Mouse (Mus musculus) olfactory bulb, adult 2 months (tissue): ENCODE data around the gene Tspan14. TPM values are rescaled to one million over a fixed set of nuclear protein-coding genes. Genes with fewer than 3 reads are reported as not detected.
A peak's percentile ranks its signal among the peaks of the same experiment; 100 is the strongest.

ENCODE experiments used
- H3K27ac ChIP-seq: fragments of 200-500 bp; 2 replicates; pipeline ENCODE4 v1.5.1; 2012; ENCODE audit warnings: low read depth, low read length; ENCODE audit not compliant: insufficient read depth
- H3K4me1 ChIP-seq: fragments of 200-500 bp; 2 replicates; pipeline ENCODE4 v1.6.1; 2012; ENCODE audit warnings: low read length; ENCODE audit not compliant: control insufficient read depth, insufficient read depth
- H3K4me3 ChIP-seq: fragments of 200-500 bp; 2 replicates; pipeline ENCODE4 v1.5.1; 2012; ENCODE audit warnings: mild to moderate bottlenecking, low read depth, low read length, moderate library complexity; ENCODE audit not compliant: insufficient read depth
- CTCF ChIP-seq: fragments of 200-500 bp; IDR thresholded peaks from 2 replicates; pipeline ENCODE4 v1.5.1; 2012; ENCODE audit warnings: low read depth, mild to moderate bottlenecking, low read length, moderate library complexity; ENCODE audit not compliant: insufficient read depth
- POLR2A ChIP-seq: fragments of 200-500 bp; IDR thresholded peaks from 2 replicates; pipeline ENCODE4 v1.6.1; 2012; ENCODE audit warnings: mild to moderate bottlenecking, low read depth, low read length, moderate library complexity; ENCODE audit not compliant: insufficient read depth
- WGBS: fragments of 180-500 bp; shearing (Covaris S2); methylation state at CpG from one replicate; pipeline ENCODE4 v1.1.7; 2018; 5-methylcytosine and 5-hydroxymethylcytosine counted together
- polyA plus RNA-seq: library from polyadenylated mRNA; stranded (reverse); fragments of >200 nt; gene quantifications from 2 replicates; pipeline ENCODE4 v1.2.4, GENCODE M21; 2012; ENCODE audit warnings: low replicate concordance; ENCODE audit not compliant: missing spikeins, insufficient read depth, insufficient read length

The Tspan14 gene
- polyA plus RNA-seq, result not detected in 2 replicates

- 1% methylated on average over 54 of the region's 54 CpGs for WGBS
- 0 out of 2 replicates have a peak, but pooled peaks have one; percentile 5 for TF ChIP-seq POLR2A
- no peak for TF ChIP-seq CTCF
- H3K27ac ChIP-seq, result peak within 1 kb of the TSS; percentile 65
- peaks cover 18% of the 10 kb centered on the region for H3K4me1 ChIP-seq
- peak within 1 kb of the TSS; percentile 89 for H3K4me3 ChIP-seq
Measured at GRCm38 (mm10) chr14:40966392-40966861, at the start of gene Tspan14. Gene Tspan14, minus strand, starts transcription at chr14:40966807.

- H3K27ac ChIP-seq, result no peak overlapping the region
- no peak overlapping the region for H3K4me3 ChIP-seq
- TF ChIP-seq POLR2A, result no peak
- no peak for TF ChIP-seq CTCF
- 61% methylated on average over 5 of the region's 5 CpGs for WGBS
- 0 out of 2 replicates have a peak, but pooled peaks cover 2% of the 10 kb centered on the region for H3K4me1 ChIP-seq
Measured at GRCm38 (mm10) chr14:41014701-41015240, 48.2 kb upstream of the Tspan14 start.

GRCm38 (mm10) chr14:41013630-41014613 lies 47.3 kb upstream of the Tspan14 start, which contains the start of gene Fam213a:
Gene Fam213a, minus strand, starts transcription at chr14:41013788.
- TF ChIP-seq CTCF, result no peak
- TF ChIP-seq POLR2A, result peak; percentile 84
- H3K27ac ChIP-seq, result peak within 1 kb of the TSS; percentile 70
- 1% methylated on average over 32 of the region's 32 CpGs for WGBS
- H3K4me1 ChIP-seq, result 0 out of 2 replicates have a peak, but pooled peaks cover 2% of the 10 kb centered on the region
- H3K4me3 ChIP-seq, result peak within 1 kb of the TSS; percentile 73

GRCm38 (mm10) chr14:41013143-41013542 lies 46.5 kb upstream of the Tspan14 start:
- H3K4me1 ChIP-seq, result 0 out of 2 replicates have a peak, but pooled peaks cover 2% of the 10 kb centered on the region
- WGBS, result 11% methylated on average over 9 of the region's 9 CpGs
- TF ChIP-seq POLR2A, result no peak
- TF ChIP-seq CTCF, result no peak
- H3K4me3 ChIP-seq, result peak overlapping the region; percentile 73
- no peak overlapping the region for H3K27ac ChIP-seq

- no peak overlapping the region for H3K4me3 ChIP-seq
- TF ChIP-seq CTCF (no peak), POLR2A (no peak)
- H3K4me1 ChIP-seq, result 0 out of 2 replicates have a peak, but pooled peaks cover 8% of the 10 kb centered on the region
- no peak overlapping the region for H3K27ac ChIP-seq
- WGBS, result 86% methylated on average over 3 of the region's 3 CpGs
Measured at GRCm38 (mm10) chr14:41011916-41012315, 45.3 kb upstream of the Tspan14 start.

- WGBS, result 69% methylated on average over 2 of the region's 2 CpGs
- H3K4me3 ChIP-seq, result no peak overlapping the region
- H3K27ac ChIP-seq, result no peak overlapping the region
- TF ChIP-seq CTCF, result no peak
- no peak for TF ChIP-seq POLR2A
- H3K4me1 ChIP-seq, result peaks cover 15% of the 10 kb centered on the region
Measured at GRCm38 (mm10) chr14:41008138-41008537, 41.5 kb upstream of the Tspan14 start.

GRCm38 (mm10) chr14:41007641-41008040 lies 41.0 kb upstream of the Tspan14 start:
- no peak for TF ChIP-seq POLR2A
- TF ChIP-seq CTCF, result no peak
- Histone ChIP-seq H3K4me3 (no peak overlapping the region), H3K4me1 (peaks cover 13% of the 10 kb centered on the region), H3K27ac (no peak overlapping the region)
- 73% methylated on average over 5 of the region's 5 CpGs for WGBS

- Histone ChIP-seq H3K4me1 (peaks cover 13% of the 10 kb centered on the region), H3K4me3 (no peak overlapping the region), H3K27ac (no peak overlapping the region)
- TF ChIP-seq POLR2A, result no peak
- TF ChIP-seq CTCF, result no peak
- WGBS, result 44% methylated on average over 3 of the region's 3 CpGs
Measured at GRCm38 (mm10) chr14:41006899-41007298, 40.3 kb upstream of the Tspan14 start.

- 96% methylated on average over 10 of the region's 10 CpGs for WGBS
- H3K27ac ChIP-seq, result no peak overlapping the region
- H3K4me3 ChIP-seq, result no peak overlapping the region
- TF ChIP-seq POLR2A (no peak), CTCF (no peak)
- peaks cover 13% of the 10 kb centered on the region for H3K4me1 ChIP-seq
Measured at GRCm38 (mm10) chr14:41006263-41006662, 39.7 kb upstream of the Tspan14 start.
